Mouse (Mus musculus) adrenal gland, adult 18-20 months (tissue): ENCODE results near the gene Serpinf2. TPM values are rescaled to one million over a fixed set of nuclear protein-coding genes. Genes with fewer than 3 reads are reported as not detected.
"Not testable (repeated sequence)": the region's sequence is repeated elsewhere in the genome, so short reads cannot be mapped to it uniquely, and the experiment has no call there.

Experiments
- DNase-seq, 2 experiments: peaks; one replicate each; pipeline ENCODE4 v3.0.0; 2021 to 2022; ENCODE audit warnings: low spot score in 2 of 2
- microRNA-seq, 2 experiments: library from miRNA; unstranded; fragments of <30 nt; microRNA quantifications; one replicate each; pipeline ENCODE4 v1.2.0; 2021; ENCODE audit warnings: borderline number of aligned reads in 2 of 2
- total RNA-seq, 2 experiments: library from RNA; stranded (reverse); gene quantifications; 1 replicate in 1 of 2; 2 replicates in 1 of 2; pipeline ENCODE4 v1.2.3; 2021

Serpinf2 gene
- total RNA-seq, 2 experiments from 2014 or later: not detected

GRCm38 (mm10) chr11:75397452-75397851 is 41.9 kb downstream of the Serpinf2 start:
- DNase-seq: no peak

GRCm38 (mm10) chr11:75395611-75396010 is 43.8 kb downstream of the Serpinf2 start:
- DNase-seq: no peak

DNA sequence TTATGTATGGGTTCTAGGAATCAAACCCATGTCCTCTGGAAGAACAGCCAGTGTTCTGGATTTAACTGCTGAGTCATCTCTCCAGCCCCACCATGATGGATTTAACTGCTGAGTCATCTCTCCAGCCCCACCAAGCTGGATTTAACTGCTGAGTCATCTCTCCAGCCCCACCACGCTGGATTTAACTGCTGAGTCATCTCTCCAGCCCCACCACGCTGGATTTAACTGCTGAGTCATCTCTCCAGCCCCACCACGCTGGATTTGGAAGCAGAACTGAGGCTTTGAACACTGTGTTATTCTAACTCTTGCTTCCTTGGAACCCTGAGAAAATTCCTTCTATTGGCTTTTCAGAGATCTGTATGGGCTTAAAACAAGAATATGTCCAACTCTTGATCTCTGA is 55.9 kb downstream of the Serpinf2 start:
- DNase-seq: not testable (repeated sequence)

Small RNA genes within 50 kb of the gene (microRNA-seq; reads per million reads assigned to microRNA genes)
- 8,635 to 19,511 reads per million in 2 experiments for gene Mir22

Other genes starting within 250 kb of the Serpinf2 start
- gene Dph1, start 248.3 kb downstream of the Serpinf2 start, total RNA-seq: 10 to 100 TPM; 23.4 to 34.5 TPM
- 10 to 100 TPM; 27.7 to 33.2 TPM for gene Rtn4rl1, start 245.8 kb downstream of the Serpinf2 start, total RNA-seq
- 10 to 100 TPM; 39.7 to 42.2 TPM for gene Rpa1, start 91.3 kb downstream of the Serpinf2 start, total RNA-seq
- 1 to 10 TPM; 6.6 to 7.9 TPM for gene Smyd4, start 91.2 kb downstream of the Serpinf2 start, total RNA-seq
- gene Serpinf1, start 16.9 kb downstream of the Serpinf2 start, total RNA-seq: 10 to 100 TPM; 13.7 to 28.0 TPM
- gene Wdr81, start 15.1 kb upstream of the Serpinf2 start, total RNA-seq: 10 to 100 TPM; 11.5 to 15.3 TPM
- gene Tlcd2, start 22.1 kb upstream of the Serpinf2 start, total RNA-seq: 1 to 10 TPM; 8.1 to 9.1 TPM
- gene Prpf8, start 47.2 kb upstream of the Serpinf2 start, total RNA-seq: 100 to 1,000 TPM; 118 to 147 TPM
- 10 to 100 TPM; 11.5 to 20.8 TPM for gene Rilp, start 70.5 kb upstream of the Serpinf2 start, total RNA-seq
- 1 to 10 TPM; 7.5 TPM for gene Scarf1, start 73.9 kb upstream of the Serpinf2 start, total RNA-seq
- gene Slc43a2, start 92.1 kb upstream of the Serpinf2 start, total RNA-seq: 10 to 100 TPM; 22.8 to 29.1 TPM
- gene Pitpna, start 148.5 kb upstream of the Serpinf2 start, total RNA-seq: 100 to 1,000 TPM; 152 to 175 TPM
- 10 to 100 TPM; 24.9 to 36.9 TPM for gene Inpp5k, start 191.4 kb upstream of the Serpinf2 start, total RNA-seq
- gene Myo1c, start 210.9 kb upstream of the Serpinf2 start, total RNA-seq: 100 to 1,000 TPM; 144 to 160 TPM
- gene Crk, start 239.7 kb upstream of the Serpinf2 start, total RNA-seq: 100 to 1,000 TPM; 115 to 132 TPM